9 mouse cellular contexts compared by ENCODE assay signal in genomic region chr15:103183651-103184610, GRCm38 (mm10). TPM values are rescaled to one million over a fixed set of nuclear protein-coding genes. Genes with fewer than 3 reads are reported as not detected.
A peak's percentile ranks its signal among the peaks of the same experiment; 100 is the strongest.
DNase-seq lines count a peak whose midpoint lies in the region; ATAC-seq lines count a peak whose summit lies in the region.
"Had no signal": no experiment of that assay in that cellular context is flagged by ENCODE, and none has a peak within 500 bp of the region (broad histone marks: within the 10 kb centered on the region; RNA-seq: fewer than 3 reads in every experiment).

No protein-coding gene starts in this region.

- no peaks in the 10 kb centered on the region; the same call in 1 of the 2 replicates for H3K4me1 ChIP-seq in heart, embryonic 11.5 days (ENCODE audit: control insufficient read depth, insufficient read depth, low read length)
- peaks cover 21% of the 10 kb centered on the region for H3K4me1 ChIP-seq in forebrain, embryonic 12.5 days
- H3K4me1 ChIP-seq in neural tube, embryonic 14.5 days (ENCODE audit: control insufficient read depth, insufficient read depth, low read length): peaks cover 11% of the 10 kb centered on the region

- H3K4me2 ChIP-seq in heart, embryonic 11.5 days: peak overlapping the region; percentile 70
- peak overlapping the region; percentile 48 for H3K4me2 ChIP-seq in forebrain, embryonic 12.5 days
- H3K4me2 ChIP-seq in neural tube, embryonic 14.5 days (ENCODE audit: low read depth, low read length): peak overlapping the region; percentile 52

- no peak overlapping the region for H3K9ac ChIP-seq in heart, embryonic 11.5 days (ENCODE audit: low read depth, low read length)
- peak overlapping the region; percentile 29; the same call in 1 of the 2 replicates for H3K9ac ChIP-seq in forebrain, embryonic 12.5 days
- H3K9ac ChIP-seq in neural tube, embryonic 14.5 days (replicated peaks; ENCODE audit: low read depth, low read length): peak overlapping the region; percentile 28; the same call in 1 of the 2 replicates

- no peak for DNase-seq in heart, postnatal 14 days
- peak; percentile 64 for DNase-seq in ES-CJ7 (ENCODE audit: low read depth, low spot score)
- DNase-seq in kidney, postnatal 4 days: peak; percentile 75 to 82
- DNase-seq in urinary bladder, postnatal 25 days (ENCODE audit: low spot score): no peak

- peak overlapping the region; percentile 44 for H3K4me3 ChIP-seq in heart, embryonic 11.5 days (ENCODE audit: low read depth, low read length)
- peak overlapping the region; percentile 17 for H3K4me3 ChIP-seq in forebrain, embryonic 12.5 days (replicated peaks)
- peak overlapping the region; percentile 17 for H3K4me3 ChIP-seq in neural tube, embryonic 14.5 days (ENCODE audit: low read depth, low read length)

- peaks cover 39% of the 10 kb centered on the region for H3K27me3 ChIP-seq in heart, embryonic 11.5 days (ENCODE audit: control insufficient read depth, insufficient read depth, low read length)
- H3K27me3 ChIP-seq in forebrain, embryonic 12.5 days: peaks cover 60% of the 10 kb centered on the region
- no peaks in the 10 kb centered on the region for H3K27me3 ChIP-seq in neural tube, embryonic 14.5 days (ENCODE audit: control insufficient read depth, insufficient read depth, low read length)
- H3K27me3 ChIP-seq: Patski had no signal

- 11% methylated on average over 25 of the region's 25 CpGs for WGBS in heart, embryonic 11.5 days (ENCODE audit: insufficient replicate concordance)
- WGBS in forebrain, embryonic 12.5 days: 12% methylated on average over 25 of the region's 25 CpGs
- 11% methylated on average over 25 of the region's 25 CpGs for WGBS in neural tube, embryonic 14.5 days

- no peaks in the 10 kb centered on the region for H3K9me3 ChIP-seq in heart, embryonic 11.5 days (replicated peaks; ENCODE audit: control insufficient read depth, low read length)
- no peaks in the 10 kb centered on the region for H3K9me3 ChIP-seq in forebrain, embryonic 12.5 days
- no peaks in the 10 kb centered on the region for H3K9me3 ChIP-seq in neural tube, embryonic 14.5 days (ENCODE audit: control insufficient read depth, low read length)

- intact Hi-C loops in heart, postnatal 14 days (cut with DNase I): loop anchor here (2.0 kb wide), 1 partner anchor 93 kb away; no protein-coding TSS in a partner anchor

- ATAC-seq in heart, embryonic 11.5 days (replicated peaks; ENCODE audit: insufficient number of reproducible peaks, low FRiP score, low TSS enrichment): no peak
- ATAC-seq in forebrain, embryonic 12.5 days (ENCODE audit: low FRiP score): peak; percentile 25; the same call in 1 of the 2 replicates
- ATAC-seq in neural tube, embryonic 14.5 days (ENCODE audit: low read depth): peak; percentile 35; the same call in 1 of the 2 replicates
- ATAC-seq in CD4-positive, CD25-positive, alpha-beta regulatory T cell, adult 4 months: no peak

- H3K36me3 ChIP-seq in heart, embryonic 11.5 days (ENCODE audit: control insufficient read depth, insufficient read depth, low read length): no peaks in the 10 kb centered on the region
- 0 out of 2 replicates have a peak, but pooled peaks cover under 1% of the 10 kb centered on the region for H3K36me3 ChIP-seq in forebrain, embryonic 12.5 days (replicated peaks)
- no peaks in the 10 kb centered on the region for H3K36me3 ChIP-seq in neural tube, embryonic 14.5 days (ENCODE audit: control insufficient read depth, insufficient read depth, low read length)

- no peak overlapping the region for H3K27ac ChIP-seq in heart, embryonic 11.5 days (ENCODE audit: low read depth, low read length)
- no peak overlapping the region for H3K27ac ChIP-seq in forebrain, embryonic 12.5 days
- H3K27ac ChIP-seq in neural tube, embryonic 14.5 days (ENCODE audit: low read depth, low read length): peak overlapping the region; percentile 22; the same call in 1 of the 2 replicates

RNA-seq across cellular contexts. Expression of gene Smug1, which starts 17.0 kb away (rescaled TPM):
- polyA plus RNA-seq in heart, embryonic 11.5 days (2014; fragmentation: Nextera tagmentation; extraction: Ambion mirVana): 14.7 and 17.7 TPM in 2 replicates
- total RNA-seq in heart, postnatal 14 days (2021): 10 to 100 TPM; 13.5 to 14.0 TPM
- 24.6 and 27.4 TPM in 2 replicates for polyA plus RNA-seq in forebrain, embryonic 12.5 days (2016; fragmentation: Nextera tagmentation; extraction: Ambion mirVana)
- 19.2 and 28.0 TPM in 2 replicates for polyA plus RNA-seq in neural tube, embryonic 14.5 days (2014; fragmentation: Nextera tagmentation; extraction: Ambion mirVana)
- polyA plus RNA-seq in CD4-positive, CD25-positive, alpha-beta regulatory T cell, adult 4 months (2017; shearing (Covaris generic)): 1 to 10 TPM; 6.0 to 8.1 TPM

RNA-seq across cellular contexts. Expression of gene Cbx5, which starts 55.7 kb away (rescaled TPM):
- 139 and 146 TPM in 2 replicates for polyA plus RNA-seq in heart, embryonic 11.5 days (2014; fragmentation: Nextera tagmentation; extraction: Ambion mirVana)
- 10 to 100 TPM; 54.6 to 65.4 TPM for total RNA-seq in heart, postnatal 14 days (2021)
- polyA plus RNA-seq in forebrain, embryonic 12.5 days (2016; fragmentation: Nextera tagmentation; extraction: Ambion mirVana): 233 and 250 TPM in 2 replicates
- polyA plus RNA-seq in neural tube, embryonic 14.5 days (2014; fragmentation: Nextera tagmentation; extraction: Ambion mirVana): 132 and 143 TPM in 2 replicates
- polyA plus RNA-seq in CD4-positive, CD25-positive, alpha-beta regulatory T cell, adult 4 months (2017; shearing (Covaris generic)): 10 to 100 TPM; 20.0 to 24.9 TPM

RNA-seq across cellular contexts. Expression of gene Hnrnpa1, which starts 56.3 kb away (rescaled TPM):
- polyA plus RNA-seq in heart, embryonic 11.5 days (2014; fragmentation: Nextera tagmentation; extraction: Ambion mirVana): 572 and 590 TPM in 2 replicates
- 100 to 1,000 TPM; 174 to 180 TPM for total RNA-seq in heart, postnatal 14 days (2021)
- polyA plus RNA-seq in forebrain, embryonic 12.5 days (2016; fragmentation: Nextera tagmentation; extraction: Ambion mirVana): 1,521 and 1,527 TPM in 2 replicates
- 635 and 713 TPM in 2 replicates for polyA plus RNA-seq in neural tube, embryonic 14.5 days (2014; fragmentation: Nextera tagmentation; extraction: Ambion mirVana)
- polyA plus RNA-seq in CD4-positive, CD25-positive, alpha-beta regulatory T cell, adult 4 months (2017; shearing (Covaris generic)): 100 to 1,000 TPM; 322 to 361 TPM

Comparison
In these comparisons a context has a peak if more than half of its experiments do, and no peak if none do; other contexts are left out.
1. ATAC-seq: peak in forebrain, embryonic 12.5 days (single experiment) and neural tube, embryonic 14.5 days (single experiment); none in heart, embryonic 11.5 days (single experiment) and CD4-positive, CD25-positive, alpha-beta regulatory T cell, adult 4 months (single experiment).
2. DNase-seq: peak in ES-CJ7 (single experiment) and kidney, postnatal 4 days (2 of 2); none in heart, postnatal 14 days (0 of 2) and urinary bladder, postnatal 25 days (single experiment).
3. Peak in every context shown above with its lines, with median percentiles within 50 percentile points of each other: H3K4me2 ChIP-seq and H3K4me3 ChIP-seq.